Mouse (Mus musculus): Measurements from ENCODE around the gene Gm45140.

GRCm38 (mm10) chr6:87795385-87796150, 40.0 kb downstream of the Gm45140 start:
- TF ChIP-seq POLR2A (IDR thresholded peaks at IDR 0.05; ENCODE audit: borderline replicate concordance, extremely low read depth, insufficient read depth, insufficient read length, poor library complexity, severe bottlenecking) (no peak), CTCF (IDR thresholded peaks at IDR 0.05; ENCODE audit: borderline replicate concordance, extremely low read depth, insufficient read depth, insufficient read length) (no peak)
